Mouse (Mus musculus): ENCODE results near the gene Ldb3. TPM values are rescaled to one million over a fixed set of nuclear protein-coding genes. Genes with fewer than 3 reads are reported as not detected.

Ldb3 gene
- polyA plus RNA-seq, 1 experiment from 2014 or later: 0.48 TPM

DNA sequence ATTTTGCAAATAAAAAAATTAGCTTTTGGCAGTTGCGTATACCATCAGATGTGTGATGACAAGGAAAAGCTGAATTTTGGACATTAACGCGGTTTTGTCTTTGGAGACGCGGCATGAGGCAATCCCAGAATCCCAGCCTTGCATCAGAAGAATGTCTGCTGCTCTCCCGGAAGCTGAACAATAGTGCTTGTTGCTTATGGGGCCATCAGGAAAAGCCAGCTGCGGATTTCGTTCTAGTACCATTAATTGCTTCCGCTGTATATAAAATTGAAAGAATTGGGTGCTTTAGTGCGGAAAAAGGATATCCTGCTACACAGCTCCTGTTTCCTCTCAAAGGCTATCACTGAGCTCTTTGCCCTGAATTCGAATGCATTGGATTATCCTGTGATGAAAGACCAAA is 76.6 kb downstream of the Ldb3 start:
- Histone ChIP-seq H3K4me1 (peaks cover 15% of the 10 kb centered on the region), H3K36me3 (no peaks in the 10 kb centered on the region), H3K27me3 (ENCODE audit: low read depth, poor library complexity, severe bottlenecking) (no peaks in the 10 kb centered on the region), H3K4me3 (no peak overlapping the region), H3K9me3 (replicated peaks) (no peaks in the 10 kb centered on the region), H3K27ac (no peak overlapping the region)
- no peak for DNase-seq (ENCODE audit: low spot score)
- 79% methylated on average over 11 of the region's 11 CpGs for WGBS

DNA sequence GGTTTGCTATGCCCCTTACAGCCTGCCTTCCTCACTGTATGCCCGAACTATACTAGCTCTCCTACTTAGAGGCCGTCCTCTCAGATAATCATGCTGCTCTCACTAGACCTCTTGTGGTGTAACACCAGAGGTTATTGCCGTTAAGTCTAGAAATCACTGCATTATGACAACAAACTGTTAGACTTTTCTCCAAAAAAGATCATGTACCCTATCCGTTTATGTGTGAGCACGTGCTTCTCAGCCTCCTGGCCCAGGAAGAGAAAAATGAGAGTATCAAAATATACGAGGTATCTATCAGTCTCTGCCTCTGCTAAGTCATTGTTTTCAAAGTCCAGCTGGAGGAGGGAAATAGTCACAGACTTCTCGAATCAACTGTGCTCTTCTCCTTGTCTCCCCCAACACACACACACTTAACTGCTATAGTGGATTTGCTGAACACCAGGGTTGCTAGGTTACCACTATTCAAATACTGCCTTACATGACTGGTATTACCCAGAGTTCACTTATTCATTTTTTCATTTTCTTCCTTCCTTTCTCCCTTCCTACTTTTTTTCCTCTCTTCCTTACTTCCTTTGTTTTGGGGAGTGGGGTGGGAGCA is 79.5 kb downstream of the Ldb3 start:
- H3K27me3 ChIP-seq (ENCODE audit: low read depth, poor library complexity, severe bottlenecking): peaks cover 10% of the 10 kb centered on the region; the same call in 1 of the 2 replicates
- H3K4me1 ChIP-seq: peaks cover 9% of the 10 kb centered on the region
- 69% methylated on average over 7 of the region's 7 CpGs for WGBS
- no peak overlapping the region for H3K27ac ChIP-seq
- no peaks in the 10 kb centered on the region for H3K36me3 ChIP-seq
- H3K4me3 ChIP-seq: no peak overlapping the region
- no peak for DNase-seq (ENCODE audit: low spot score)
- no peaks in the 10 kb centered on the region for H3K9me3 ChIP-seq (replicated peaks)

DNA sequence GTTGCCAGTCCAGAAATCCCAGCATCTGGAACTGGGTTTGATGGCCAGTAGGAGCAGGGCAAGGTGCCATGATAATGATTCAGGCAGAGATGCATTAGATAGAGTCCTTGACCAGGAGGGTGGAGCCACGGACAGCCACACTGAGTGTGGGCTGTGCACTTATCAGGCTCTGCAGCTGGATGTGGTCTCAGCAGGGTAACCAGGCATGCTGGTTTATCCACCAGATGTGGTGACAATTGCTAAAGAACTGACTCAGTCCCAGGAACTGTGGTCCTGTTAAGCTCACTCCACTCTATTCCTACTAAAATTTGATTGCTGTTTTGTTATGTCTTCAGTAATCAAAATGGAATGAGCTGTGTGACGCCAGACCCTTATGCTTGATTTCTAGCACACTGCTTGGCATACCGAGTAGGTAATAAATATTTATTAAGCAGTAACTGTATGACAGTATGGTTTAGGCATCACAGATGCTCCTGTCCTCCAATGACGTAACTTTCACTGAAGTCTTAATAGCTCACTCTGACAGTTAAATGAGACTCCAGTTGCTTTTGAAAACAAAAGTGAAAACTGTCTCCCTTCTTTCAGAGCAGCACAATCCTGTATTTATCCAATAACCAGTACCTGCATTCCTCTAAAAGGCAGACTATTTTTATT is 80.2 kb downstream of the Ldb3 start:
- Histone ChIP-seq H3K9me3 (replicated peaks) (no peaks in the 10 kb centered on the region), H3K36me3 (no peaks in the 10 kb centered on the region), H3K4me1 (peaks cover 9% of the 10 kb centered on the region), H3K27me3 (ENCODE audit: low read depth, poor library complexity, severe bottlenecking) (peaks cover 10% of the 10 kb centered on the region; the same call in 1 of the 2 replicates), H3K27ac (no peak overlapping the region), H3K4me3 (no peak overlapping the region)
- WGBS: 60% methylated on average over 4 of the region's 4 CpGs
- no peak for DNase-seq (ENCODE audit: low spot score)

DNA sequence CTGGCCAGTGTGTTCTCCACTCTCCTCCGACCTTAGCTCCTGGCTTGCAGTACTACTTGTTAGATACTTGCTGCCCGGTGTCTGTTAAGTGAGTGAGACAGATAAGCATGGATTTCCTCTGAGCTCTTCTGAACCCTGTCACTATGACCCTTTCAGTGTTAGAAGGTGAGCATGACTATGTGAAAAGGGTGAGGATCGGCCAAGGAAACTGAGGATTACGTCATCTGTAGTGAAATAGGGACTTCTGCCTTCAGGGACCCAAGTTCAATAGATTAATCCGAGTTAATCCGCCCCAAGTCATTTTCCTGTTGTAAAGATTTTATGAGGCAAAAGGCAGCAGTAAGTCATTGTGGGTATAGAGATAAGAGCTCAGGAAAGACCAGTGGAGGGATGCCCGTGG is 83.2 kb downstream of the Ldb3 start:
- Histone ChIP-seq H3K9me3 (replicated peaks) (no peaks in the 10 kb centered on the region), H3K36me3 (no peaks in the 10 kb centered on the region), H3K27ac (no peak overlapping the region), H3K4me1 (peaks cover 16% of the 10 kb centered on the region), H3K4me3 (no peak overlapping the region), H3K27me3 (ENCODE audit: low read depth, poor library complexity, severe bottlenecking) (peaks cover 10% of the 10 kb centered on the region; the same call in 1 of the 2 replicates)
- 71% methylated on average over 7 of the region's 7 CpGs for WGBS
- no peak for DNase-seq (ENCODE audit: low spot score)

DNA sequence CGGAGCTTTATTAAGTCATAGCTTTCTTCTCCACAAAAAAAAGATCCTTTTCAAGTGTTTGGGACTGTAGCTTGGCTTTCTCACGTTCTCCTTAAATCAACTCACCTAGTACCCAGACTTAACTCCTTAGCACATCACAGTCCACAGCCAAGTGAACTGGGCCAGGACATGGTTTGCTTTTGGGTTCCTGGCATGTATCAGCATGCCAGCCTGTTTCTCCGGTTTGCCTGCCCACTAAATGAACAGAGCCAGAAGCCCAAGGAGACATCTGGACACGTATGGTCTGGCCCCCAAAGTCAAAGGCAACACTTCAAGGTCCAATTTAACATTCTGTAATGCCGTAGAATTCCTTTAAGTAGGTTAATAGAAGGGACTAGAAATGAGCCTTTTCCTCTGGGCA is 84.1 kb downstream of the Ldb3 start:
- Histone ChIP-seq H3K36me3 (no peaks in the 10 kb centered on the region), H3K4me3 (no peak overlapping the region), H3K27ac (no peak overlapping the region; the same call in 1 of the 2 replicates), H3K27me3 (ENCODE audit: low read depth, poor library complexity, severe bottlenecking) (peaks cover 10% of the 10 kb centered on the region; the same call in 1 of the 2 replicates), H3K9me3 (replicated peaks) (no peaks in the 10 kb centered on the region), H3K4me1 (peaks cover 25% of the 10 kb centered on the region)
- WGBS: 78% methylated on average over 5 of the region's 5 CpGs
- no peak for DNase-seq (ENCODE audit: low spot score)

DNA sequence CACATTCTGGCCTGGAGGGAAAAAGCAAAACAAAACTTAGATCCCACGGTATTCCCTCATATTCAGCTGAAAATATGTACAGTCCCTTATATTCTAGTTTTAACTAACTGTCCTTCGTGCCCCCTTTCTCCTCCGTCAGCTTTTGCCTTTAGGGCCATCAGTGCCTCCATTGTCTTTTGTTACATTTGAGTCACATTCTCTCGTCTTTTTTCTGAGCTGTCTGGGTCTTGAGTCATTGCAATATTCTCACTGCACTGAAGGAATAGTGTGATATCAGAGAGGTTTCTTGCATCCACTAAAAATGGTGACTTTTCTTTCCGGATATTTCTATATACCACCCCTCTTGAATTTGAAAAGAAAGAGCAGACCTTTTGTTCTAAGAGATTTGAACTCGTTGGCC is 84.7 kb downstream of the Ldb3 start:
- no peaks in the 10 kb centered on the region for H3K9me3 ChIP-seq (replicated peaks)
- H3K4me1 ChIP-seq: peaks cover 30% of the 10 kb centered on the region
- no peaks in the 10 kb centered on the region for H3K36me3 ChIP-seq
- peak overlapping the region; percentile 92 for H3K4me3 ChIP-seq
- DNase-seq (ENCODE audit: low spot score): no peak
- peaks cover 10% of the 10 kb centered on the region; the same call in 1 of the 2 replicates for H3K27me3 ChIP-seq (ENCODE audit: low read depth, poor library complexity, severe bottlenecking)
- 71% methylated on average over 6 of the region's 6 CpGs for WGBS
- peak overlapping the region; percentile 100; the same call in 1 of the 2 replicates for H3K27ac ChIP-seq

DNA sequence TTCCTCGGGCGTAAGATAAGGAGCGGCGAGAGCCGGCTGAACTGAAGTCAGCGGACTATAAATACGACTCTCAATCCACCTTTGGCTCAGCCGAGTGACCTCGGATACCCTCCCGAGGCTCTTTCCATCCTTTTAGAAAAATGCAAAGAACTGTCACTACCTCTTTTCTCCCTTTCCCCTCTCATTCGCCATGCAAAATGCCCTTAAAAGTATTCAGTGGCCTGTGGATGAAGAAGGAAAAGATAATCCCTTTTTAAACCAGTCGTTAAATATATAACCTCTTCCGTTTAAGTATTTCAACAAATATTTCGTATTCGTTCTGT is 85.2 kb downstream of the Ldb3 start, which contains the start of gene Bmpr1a:
Gene Bmpr1a (minus strand): TSS at position 17 of the 323 bp plus-strand sequence.
- peaks cover 10% of the 10 kb centered on the region; the same call in 1 of the 2 replicates for H3K27me3 ChIP-seq (ENCODE audit: low read depth, poor library complexity, severe bottlenecking)
- no peaks in the 10 kb centered on the region for H3K36me3 ChIP-seq
- H3K4me1 ChIP-seq: peaks cover 28% of the 10 kb centered on the region
- H3K4me3 ChIP-seq: peak within 1 kb of the TSS; percentile 92
- no peak for DNase-seq (ENCODE audit: low spot score)
- no peaks in the 10 kb centered on the region for H3K9me3 ChIP-seq (replicated peaks)
- 11% methylated on average over 15 of the region's 15 CpGs for WGBS
- peak within 1 kb of the TSS; percentile 100 for H3K27ac ChIP-seq

DNA sequence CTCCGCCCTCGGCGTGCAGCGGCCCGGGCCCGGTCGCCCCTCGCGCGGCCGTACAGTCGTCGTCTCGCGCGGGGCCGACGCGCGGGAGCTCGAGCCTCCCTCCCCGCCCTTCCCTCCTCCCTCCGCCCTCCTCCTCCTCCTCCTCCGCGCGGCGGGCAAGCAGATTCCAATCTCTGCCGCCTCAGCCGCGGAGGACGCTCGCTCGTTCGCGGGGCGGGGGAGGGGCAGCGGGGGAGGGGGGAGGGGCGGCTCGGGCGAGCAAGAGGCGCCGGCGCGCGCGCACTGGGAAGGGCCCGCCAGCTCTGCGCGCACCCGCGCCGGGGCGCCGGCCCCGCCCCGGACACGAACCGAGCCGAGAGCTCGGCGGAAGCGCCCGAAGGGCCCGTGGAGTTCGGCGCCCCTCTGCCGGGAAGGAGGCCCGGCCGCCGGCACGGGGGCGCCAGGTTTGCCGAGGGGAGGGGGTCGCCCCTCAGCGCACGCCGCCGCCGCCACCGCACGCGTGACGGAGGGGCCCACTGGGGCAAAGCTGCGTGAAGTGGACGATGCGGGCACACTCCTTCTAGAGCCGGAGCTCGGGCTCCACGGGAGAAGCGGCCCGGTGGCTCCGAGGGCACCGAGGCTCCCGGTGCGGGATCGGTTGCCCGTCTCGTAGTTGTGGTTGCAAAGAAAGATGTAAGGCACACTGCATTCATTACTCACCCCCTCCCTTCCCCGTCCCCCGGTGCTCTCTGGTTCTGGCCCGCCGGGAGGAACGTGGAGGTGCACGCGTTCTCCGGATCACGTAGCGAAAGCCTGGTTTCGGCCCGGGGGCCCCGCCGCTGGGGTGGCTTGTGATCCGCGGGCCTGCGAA is 85.8 kb downstream of the Ldb3 start:
- H3K36me3 ChIP-seq: no peaks in the 10 kb centered on the region
- H3K4me1 ChIP-seq: peaks cover 27% of the 10 kb centered on the region
- under 1% methylated on average over 101 of the region's 115 CpGs for WGBS
- peak overlapping the region; percentile 92 for H3K4me3 ChIP-seq
- peaks cover 10% of the 10 kb centered on the region; the same call in 1 of the 2 replicates for H3K27me3 ChIP-seq (ENCODE audit: low read depth, poor library complexity, severe bottlenecking)
- peak; percentile 94 for DNase-seq (ENCODE audit: low spot score)
- H3K27ac ChIP-seq: peak overlapping the region; percentile 100
- no peaks in the 10 kb centered on the region for H3K9me3 ChIP-seq (replicated peaks)

DNA sequence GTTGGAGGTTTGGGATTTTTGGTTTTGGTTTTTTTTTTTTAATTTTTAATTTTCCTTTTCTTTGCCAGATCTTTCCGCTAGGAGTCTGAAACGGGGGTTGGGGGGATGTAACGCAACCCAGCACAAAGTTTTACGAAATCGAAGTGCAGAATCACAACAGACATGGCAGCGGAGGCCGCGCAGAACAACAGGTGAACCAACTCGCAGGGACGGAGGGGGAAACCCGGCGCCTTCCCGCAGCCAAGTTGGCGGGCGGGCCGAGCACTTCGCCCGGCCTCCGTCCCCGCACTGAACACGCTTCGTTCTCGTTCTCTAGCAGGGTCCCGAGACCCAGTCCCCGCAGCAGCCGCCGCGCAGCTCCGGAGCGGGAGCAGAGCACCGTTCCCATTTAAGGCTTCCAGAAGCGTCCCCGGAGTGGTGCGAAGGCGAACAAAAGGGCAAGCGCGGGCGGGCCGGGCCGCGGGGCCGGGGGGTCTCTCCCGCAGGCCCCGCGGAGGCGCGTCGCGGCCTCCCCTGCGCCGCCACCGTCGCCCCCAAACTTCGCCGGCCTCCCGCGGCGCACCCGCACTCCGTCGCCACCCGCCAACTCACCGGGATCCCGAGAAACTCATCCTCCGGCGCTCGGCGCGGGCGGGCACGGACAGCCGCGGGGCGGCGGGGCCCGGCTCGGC is 86.5 kb downstream of the Ldb3 start:
- peak; percentile 76 for DNase-seq (ENCODE audit: low spot score)
- WGBS: under 1% methylated on average over 76 of the region's 77 CpGs
- H3K4me1 ChIP-seq: peaks cover 32% of the 10 kb centered on the region

DNA sequence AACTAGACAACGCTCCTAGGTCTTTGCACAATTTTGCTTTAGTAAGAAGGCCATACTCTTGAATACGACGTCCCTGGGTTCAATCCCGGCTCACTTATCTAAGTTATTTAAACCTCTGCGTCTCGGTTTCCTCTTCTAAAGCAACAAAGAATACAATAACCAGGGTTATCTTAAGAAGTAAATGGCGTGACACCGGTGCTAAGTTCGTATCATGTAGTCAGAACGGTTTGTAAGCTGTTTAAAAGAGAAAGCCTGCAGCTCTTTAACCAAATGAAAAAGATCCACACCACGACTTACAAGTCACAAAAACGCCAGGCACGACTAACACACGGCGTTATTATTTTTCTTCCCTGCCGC is 87.1 kb downstream of the Ldb3 start:
- Histone ChIP-seq H3K4me3 (peak overlapping the region; percentile 92), H3K9me3 (replicated peaks) (no peaks in the 10 kb centered on the region), H3K27me3 (ENCODE audit: low read depth, poor library complexity, severe bottlenecking) (peaks cover 6% of the 10 kb centered on the region; the same call in 1 of the 2 replicates), H3K27ac (peak overlapping the region; percentile 100), H3K4me1 (peaks cover 36% of the 10 kb centered on the region), H3K36me3 (no peaks in the 10 kb centered on the region)
- no peak for DNase-seq (ENCODE audit: low spot score)
- WGBS: 0% methylated on average over 16 of the region's 16 CpGs

More for the DNA sequence above, 86.5 kb downstream of the Ldb3 start:
- H3K27me3 ChIP-seq (ENCODE audit: low read depth, poor library complexity, severe bottlenecking): peaks cover 10% of the 10 kb centered on the region; the same call in 1 of the 2 replicates
- no peaks in the 10 kb centered on the region for H3K36me3 ChIP-seq
- peak overlapping the region; percentile 92 for H3K4me3 ChIP-seq
- no peaks in the 10 kb centered on the region for H3K9me3 ChIP-seq (replicated peaks)
- H3K27ac ChIP-seq: peak overlapping the region; percentile 100

DNA sequence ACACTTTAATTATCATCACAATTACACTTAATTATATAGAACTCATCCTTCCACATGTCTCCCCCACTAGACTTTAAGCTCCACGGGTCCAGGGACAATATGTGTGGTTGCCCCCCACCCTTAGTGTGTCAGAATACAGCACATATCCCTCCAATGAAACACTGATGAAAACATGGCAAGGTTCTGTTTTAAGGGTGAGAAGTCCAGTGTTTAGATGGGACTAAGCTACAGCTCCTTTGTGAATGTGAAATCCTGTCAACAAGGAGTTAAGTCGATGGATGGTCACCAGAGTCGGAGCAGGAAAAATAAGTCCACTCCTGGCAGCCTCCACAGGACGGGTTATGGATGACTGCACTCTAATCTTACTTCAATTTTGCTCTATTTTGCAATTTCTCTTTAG is 88.2 kb downstream of the Ldb3 start:
- no peak for DNase-seq (ENCODE audit: low spot score)
- H3K4me3 ChIP-seq: peak overlapping the region; percentile 92
- WGBS: 20% methylated on average over 4 of the region's 4 CpGs
- no peaks in the 10 kb centered on the region for H3K9me3 ChIP-seq (replicated peaks)
- H3K27ac ChIP-seq: no peak overlapping the region
- peaks cover 47% of the 10 kb centered on the region for H3K4me1 ChIP-seq
- H3K27me3 ChIP-seq (ENCODE audit: low read depth, poor library complexity, severe bottlenecking): no peaks in the 10 kb centered on the region
- no peaks in the 10 kb centered on the region for H3K36me3 ChIP-seq

DNA sequence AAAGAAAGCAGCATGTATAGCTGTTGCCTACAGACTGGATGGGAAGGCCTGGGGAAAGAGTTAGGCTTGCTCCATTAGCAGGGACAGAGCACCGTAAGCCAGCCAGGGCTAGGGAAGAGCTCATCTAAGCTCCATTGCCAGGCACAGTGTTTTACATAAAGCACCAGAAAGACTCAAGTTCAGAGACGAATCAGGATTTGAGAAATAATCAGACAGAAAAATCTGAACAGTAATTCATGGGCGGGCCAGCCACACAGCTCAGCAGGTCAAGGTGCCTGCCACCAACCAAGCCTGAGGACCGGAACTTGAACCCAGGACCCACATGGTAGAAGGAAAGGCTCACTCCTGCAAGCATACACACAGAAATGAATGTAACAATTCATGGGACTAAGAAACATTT is 88.8 kb downstream of the Ldb3 start:
- 79% methylated on average over 4 of the region's 4 CpGs for WGBS
- peak overlapping the region; percentile 92; the same call in 1 of the 2 replicates for H3K4me3 ChIP-seq
- no peaks in the 10 kb centered on the region for H3K36me3 ChIP-seq
- no peaks in the 10 kb centered on the region for H3K27me3 ChIP-seq (ENCODE audit: low read depth, poor library complexity, severe bottlenecking)
- no peak for DNase-seq (ENCODE audit: low spot score)
- peaks cover 47% of the 10 kb centered on the region for H3K4me1 ChIP-seq
- H3K27ac ChIP-seq: no peak overlapping the region
- no peaks in the 10 kb centered on the region for H3K9me3 ChIP-seq (replicated peaks)
